Mouse (Mus musculus) c-Kit-positive CD71-positive TER-119-negative erythroid progenitor cells, embryonic 14.5 days (primary cell): ENCODE measurements at regions not wholly inside any gene's neighbourhood (a gene's known extent, or its start where the extent isn't known, plus 50 kb on each side); places are given as distances from the start of the nearest gene placed in this dataset.

Experiments used
- DNase-seq: peaks from one replicate; pipeline ENCODE4 v3.0.0-alpha.2; 2013; ENCODE audit warnings: low read depth

GRCm38 (mm10) chr19:60032667-60033066 lies 89.2 kb upstream of the Rab11fip2 start:
- DNase-seq = no peak

- no peak for DNase-seq
Observed at GRCm38 (mm10) chr19:60030212-60030788, 86.8 kb upstream of the Rab11fip2 start.

GRCm38 (mm10) chr19:60029720-60030119 lies 86.3 kb upstream of the Rab11fip2 start:
- no peak for DNase-seq

- DNase-seq = no peak
Observed at GRCm38 (mm10) chr19:60015614-60016300, 72.3 kb upstream of the Rab11fip2 start.

- DNase-seq = no peak
Observed at GRCm38 (mm10) chr19:59995557-59995956, 52.1 kb upstream of the Rab11fip2 start.
